Mouse (Mus musculus) erythroblast, embryonic 14.5 days (primary cell): ENCODE measurements at regions not wholly inside any gene's neighbourhood (a gene's known extent, or its start where the extent isn't known, plus 50 kb on each side); places are given as distances from the start of the nearest gene placed in this dataset.

ENCODE experiments used
- H3K27me3 ChIP-seq: 2 replicates; pipeline ENCODE4 v1.6.1; 2012; ENCODE audit warnings: inconsistent platforms; ENCODE audit not compliant: control insufficient read depth
- H3K36me3 ChIP-seq: 2 replicates; pipeline ENCODE4 v1.6.1; 2012; ENCODE audit warnings: mild to moderate bottlenecking, inconsistent platforms; ENCODE audit not compliant: control insufficient read depth
- H3K4me1 ChIP-seq: 2 replicates; pipeline ENCODE4 v1.6.1; 2012; ENCODE audit warnings: inconsistent platforms; ENCODE audit not compliant: control insufficient read depth
- H3K4me3 ChIP-seq: replicated peaks from 2 replicates; pipeline ENCODE3; 2012; ENCODE audit warnings: moderate library complexity, mild to moderate bottlenecking, inconsistent platforms
- H3K9me3 ChIP-seq: 2 replicates; pipeline ENCODE4 v1.6.1; 2012; ENCODE audit warnings: low read length, inconsistent platforms, mixed read lengths; ENCODE audit not compliant: control insufficient read depth
- GATA1 ChIP-seq: IDR thresholded peaks from 2 replicates; pipeline ENCODE4 v1.6.1; 2012; ENCODE audit warnings: low read length, inconsistent platforms, mixed read lengths
- TAL1 ChIP-seq: IDR thresholded peaks from 3 replicates; pipeline ENCODE4 v1.6.1; 2012; ENCODE audit warnings: low read length, inconsistent platforms, mixed read lengths

DNA sequence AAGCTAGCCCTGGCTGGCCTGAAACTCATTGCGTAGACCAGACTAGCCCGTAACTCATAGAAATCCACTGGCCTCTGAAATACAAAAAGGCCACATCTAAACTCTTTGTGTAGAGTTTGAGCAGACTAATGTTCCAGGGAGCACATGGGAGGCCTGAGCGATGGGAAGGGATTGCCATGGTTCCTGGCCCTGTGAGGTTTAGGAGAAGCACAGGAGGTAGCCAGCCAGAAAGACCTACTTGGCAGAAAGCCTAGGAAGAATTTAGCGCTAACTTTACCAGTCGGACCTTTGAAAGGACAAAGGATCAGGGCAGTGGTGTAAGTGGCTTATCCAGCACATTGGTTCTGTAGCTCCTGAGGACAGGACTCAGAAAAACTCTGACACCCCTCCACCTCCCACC, 407.6 kb downstream of the Bcor start:
- Histone ChIP-seq H3K4me1 (no peaks in the 10 kb centered on the region), H3K4me3 (no peak overlapping the region), H3K9me3 (no peaks in the 10 kb centered on the region), H3K36me3 (no peaks in the 10 kb centered on the region), H3K27me3 (no peaks in the 10 kb centered on the region)
- TF ChIP-seq TAL1 (no peak), GATA1 (no peak)

GRCm38 (mm10) chrX:11752973-11753590, 407.1 kb downstream of the Bcor start:
- Histone ChIP-seq H3K4me3 (no peak overlapping the region), H3K9me3 (no peaks in the 10 kb centered on the region), H3K27me3 (no peaks in the 10 kb centered on the region), H3K4me1 (no peaks in the 10 kb centered on the region), H3K36me3 (no peaks in the 10 kb centered on the region)
- TF ChIP-seq TAL1 = no peak
- no peak for TF ChIP-seq GATA1

DNA sequence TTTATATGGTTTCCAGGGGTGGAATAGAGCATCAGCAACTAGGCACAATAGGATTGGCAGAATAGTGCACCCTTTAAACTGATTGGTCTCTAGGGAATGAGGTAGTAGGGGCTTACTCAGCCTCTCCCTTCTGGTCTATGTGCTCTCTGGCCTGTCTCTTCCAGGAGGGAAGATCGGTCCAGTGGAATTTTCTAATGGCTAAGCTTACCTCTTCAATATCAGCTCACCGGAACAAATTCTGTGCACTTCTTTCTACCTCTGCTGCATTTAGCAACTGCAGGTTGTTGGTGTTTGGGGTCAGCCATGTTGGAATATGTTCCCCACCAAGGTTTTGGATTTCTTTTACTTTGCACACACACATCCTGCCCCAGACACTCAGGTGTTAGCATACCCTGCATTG, 405.1 kb downstream of the Bcor start:
- Histone ChIP-seq H3K4me1 (no peaks in the 10 kb centered on the region), H3K4me3 (no peak overlapping the region), H3K27me3 (no peaks in the 10 kb centered on the region), H3K9me3 (no peaks in the 10 kb centered on the region), H3K36me3 (no peaks in the 10 kb centered on the region)
- no peak for TF ChIP-seq GATA1
- no peak for TF ChIP-seq TAL1

DNA sequence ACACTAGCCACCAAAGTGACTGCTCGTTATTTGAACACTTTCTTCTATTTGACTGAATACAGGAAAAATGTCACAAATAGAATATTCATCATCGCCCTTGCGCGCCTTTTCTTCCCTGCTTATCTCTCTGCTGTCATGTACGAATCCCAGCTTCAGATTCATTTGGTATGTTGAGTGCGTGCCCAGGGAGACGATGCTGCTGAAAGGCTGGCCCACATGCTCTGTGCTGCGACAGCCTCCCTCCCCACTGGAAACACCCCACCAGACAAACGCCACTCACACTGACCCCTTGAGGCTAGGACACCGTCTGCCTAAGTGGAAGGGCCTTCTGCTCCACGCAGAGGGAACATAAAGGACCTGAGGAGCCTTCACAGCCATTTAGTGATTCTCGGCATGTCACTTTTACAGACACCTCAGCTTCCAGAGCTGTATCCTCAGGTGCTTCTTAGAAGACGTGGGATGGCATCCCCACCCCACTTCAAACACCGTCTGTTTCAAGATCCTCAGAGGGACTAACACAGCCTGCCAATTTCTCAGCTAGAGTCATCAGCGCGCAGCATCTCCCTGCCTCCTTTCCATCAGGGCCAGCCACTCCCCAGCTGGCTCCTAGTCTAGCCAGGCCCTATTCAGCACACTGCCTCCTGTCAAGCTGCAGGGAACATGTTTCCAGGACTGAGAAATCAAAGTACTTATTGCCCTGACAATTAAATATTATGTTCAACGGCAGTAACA, 396.6 kb downstream of the Bcor start:
- H3K36me3 ChIP-seq = no peaks in the 10 kb centered on the region
- TF ChIP-seq GATA1 = no peak
- no peak for TF ChIP-seq TAL1

GRCm38 (mm10) chrX:11776236-11776899, 383.8 kb downstream of the Bcor start:
- Histone ChIP-seq H3K4me3 (no peak overlapping the region), H3K9me3 (no peaks in the 10 kb centered on the region), H3K36me3 (no peaks in the 10 kb centered on the region), H3K4me1 (no peaks in the 10 kb centered on the region), H3K27me3 (no peaks in the 10 kb centered on the region)
- TF ChIP-seq GATA1 (no peak), TAL1 (no peak)

More for the DNA sequence above, 396.6 kb downstream of the Bcor start:
- Histone ChIP-seq H3K9me3 (no peaks in the 10 kb centered on the region), H3K4me1 (no peaks in the 10 kb centered on the region), H3K27me3 (no peaks in the 10 kb centered on the region), H3K4me3 (no peak overlapping the region)

- no peaks in the 10 kb centered on the region for H3K4me1 ChIP-seq
- no peaks in the 10 kb centered on the region for H3K9me3 ChIP-seq
- H3K4me3 ChIP-seq = no peak overlapping the region
- no peaks in the 10 kb centered on the region for H3K36me3 ChIP-seq
- no peaks in the 10 kb centered on the region; the same call in 1 of the 2 replicates for H3K27me3 ChIP-seq
- TF ChIP-seq GATA1 (no peak), TAL1 (no peak)
Observed at GRCm38 (mm10) chrX:11795010-11795409, 365.1 kb downstream of the Bcor start.

- Histone ChIP-seq H3K27me3 (no peaks in the 10 kb centered on the region; the same call in 1 of the 2 replicates), H3K36me3 (no peaks in the 10 kb centered on the region), H3K4me3 (no peak overlapping the region), H3K4me1 (peaks cover 3% of the 10 kb centered on the region), H3K9me3 (no peaks in the 10 kb centered on the region)
- TF ChIP-seq GATA1 = no peak
- TF ChIP-seq TAL1 = no peak
Observed at GRCm38 (mm10) chrX:11797870-11798269, 362.3 kb downstream of the Bcor start.

- no peaks in the 10 kb centered on the region for H3K9me3 ChIP-seq
- peaks cover 3% of the 10 kb centered on the region for H3K4me1 ChIP-seq
- H3K27me3 ChIP-seq = no peaks in the 10 kb centered on the region; the same call in 1 of the 2 replicates
- H3K4me3 ChIP-seq = no peak overlapping the region
- H3K36me3 ChIP-seq = no peaks in the 10 kb centered on the region
- TF ChIP-seq GATA1 (no peak), TAL1 (no peak)
Observed at GRCm38 (mm10) chrX:11798326-11798725, 361.8 kb downstream of the Bcor start.

- TF ChIP-seq GATA1 (no peak), TAL1 (no peak)
- peaks cover 3% of the 10 kb centered on the region for H3K4me1 ChIP-seq
- no peaks in the 10 kb centered on the region for H3K36me3 ChIP-seq
- peaks cover 3% of the 10 kb centered on the region for H3K27me3 ChIP-seq
- H3K9me3 ChIP-seq = no peaks in the 10 kb centered on the region
- no peak overlapping the region for H3K4me3 ChIP-seq
Observed at GRCm38 (mm10) chrX:11800400-11800941, 359.7 kb downstream of the Bcor start.
